Mouse (Mus musculus) cerebellum, adult 2 months (tissue): ENCODE data around the gene Pigf.

Experiments used
- CTCF ChIP-seq: fragments of 200-500 bp; IDR thresholded peaks from 2 replicates; pipeline ENCODE4 v1.5.1; 2011; ENCODE audit warnings: low read depth, mild to moderate bottlenecking, control low read depth, low read length, moderate library complexity, borderline replicate concordance; ENCODE audit not compliant: insufficient read depth
- POLR2A ChIP-seq: fragments of 200-500 bp; IDR thresholded peaks from 2 replicates; pipeline ENCODE4 v1.6.1; 2011; ENCODE audit warnings: low read length, control low read depth, borderline replicate concordance; ENCODE audit not compliant: insufficient read depth

DNA sequence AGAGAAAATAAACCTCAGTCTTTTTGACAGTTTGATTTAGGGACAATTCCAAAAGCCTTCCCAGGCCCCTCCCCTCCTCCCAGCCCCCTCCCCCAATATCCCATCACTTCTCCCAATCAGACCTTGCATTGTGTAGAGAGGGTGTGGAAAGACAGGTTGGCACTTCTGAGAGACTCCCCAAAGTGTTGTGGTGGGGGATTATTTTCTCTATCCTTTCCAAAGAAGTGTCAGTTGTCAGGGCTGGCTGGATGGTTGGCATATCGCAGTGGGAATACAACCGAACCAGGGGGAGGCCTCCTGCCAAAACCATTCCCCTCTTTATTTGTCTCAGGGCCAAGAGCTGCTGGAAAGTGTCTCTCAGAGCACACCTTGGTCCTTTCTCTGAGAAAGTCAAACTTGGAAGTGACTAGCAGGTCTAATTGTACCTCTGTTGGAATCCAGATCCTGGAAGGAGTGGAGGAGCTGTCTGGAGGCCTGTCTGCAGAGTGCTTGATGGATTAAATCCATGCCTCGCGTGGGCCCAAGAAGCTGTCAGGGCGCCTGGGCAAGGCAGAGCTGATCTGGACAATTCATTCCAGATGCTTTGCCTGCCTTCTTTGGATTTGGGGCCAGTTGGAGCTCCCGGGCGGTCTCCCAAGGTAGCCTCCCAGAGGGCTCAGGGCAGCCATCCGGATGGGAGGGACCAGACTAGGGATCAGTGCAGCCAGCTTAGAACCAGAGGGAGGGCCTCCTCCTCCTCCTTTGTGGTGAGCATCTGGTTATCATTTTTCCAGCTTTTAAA is 32.5 kb upstream of the Pigf start:
- TF ChIP-seq CTCF: no peak
- no peak for TF ChIP-seq POLR2A
